Mouse (Mus musculus) leukemia stem cell, adult 10-12 weeks (primary cell): ENCODE measurements around the gene Cpt2. TPM values are rescaled to one million over a fixed set of nuclear protein-coding genes. Genes with fewer than 3 reads are reported as not detected.

Source experiments
- polyA plus RNA-seq: library from polyadenylated mRNA; stranded (reverse); fragments of >175 nt; gene quantifications from 2 replicates; pipeline ENCODE4 v1.2.3, GENCODE M21; 2012; ENCODE audit warnings: low replicate concordance

Gene Cpt2
- polyA plus RNA-seq = 157 and 160 TPM in 2 replicates

GRCm38 (mm10) chr4:107923145-107923802 is at the start of gene Cpt2:
Gene Cpt2, minus strand, starts transcription at chr4:107923610.

GRCm38 (mm10) chr4:107967966-107968682 is 44.7 kb upstream of the Cpt2 start, which contains the start of gene Slc1a7:
Gene Slc1a7, plus strand, starts transcription at chr4:107968332.

GRCm38 (mm10) chr4:107889731-107890432 is 33.5 kb downstream of the Cpt2 start, which contains the start of gene 0610037L13Rik:
Gene 0610037L13Rik, plus strand, starts transcription at chr4:107889813.

GRCm38 (mm10) chr4:107879254-107880050 is 44.0 kb downstream of the Cpt2 start, which contains the start of gene Magoh:
Gene Magoh, plus strand, starts transcription at chr4:107879755.

Other genes with a start within 250 kb of the Cpt2 start
- 0.90 and 6.4 TPM in 2 replicates for gene Dmrtb1, start 239.4 kb downstream of the Cpt2 start, polyA plus RNA-seq
- gene Lrp8, start 121.3 kb downstream of the Cpt2 start, polyA plus RNA-seq = 19.6 and 22.9 TPM in 2 replicates
- gene Magoh, start 43.9 kb downstream of the Cpt2 start, polyA plus RNA-seq = 1.6 and 8.4 TPM in 2 replicates
- gene 0610037L13Rik, start 33.8 kb downstream of the Cpt2 start, polyA plus RNA-seq = 1.8 and 3.2 TPM in 2 replicates
- 0.15 TPM in 1 of 2 replicates, not detected in the other for gene Slc1a7, start 44.7 kb upstream of the Cpt2 start, polyA plus RNA-seq
- gene Podn, start 172.8 kb upstream of the Cpt2 start, polyA plus RNA-seq = 2.5 and 7.9 TPM in 2 replicates
- 6.9 and 45.2 TPM in 2 replicates for gene Scp2, start 221.4 kb upstream of the Cpt2 start, polyA plus RNA-seq
- gene Echdc2, start 241.8 kb upstream of the Cpt2 start, polyA plus RNA-seq = 0.56 and 1.3 TPM in 2 replicates